Mouse (Mus musculus): Measurements from ENCODE around the gene Crip2.

The Crip2 gene

DNA sequence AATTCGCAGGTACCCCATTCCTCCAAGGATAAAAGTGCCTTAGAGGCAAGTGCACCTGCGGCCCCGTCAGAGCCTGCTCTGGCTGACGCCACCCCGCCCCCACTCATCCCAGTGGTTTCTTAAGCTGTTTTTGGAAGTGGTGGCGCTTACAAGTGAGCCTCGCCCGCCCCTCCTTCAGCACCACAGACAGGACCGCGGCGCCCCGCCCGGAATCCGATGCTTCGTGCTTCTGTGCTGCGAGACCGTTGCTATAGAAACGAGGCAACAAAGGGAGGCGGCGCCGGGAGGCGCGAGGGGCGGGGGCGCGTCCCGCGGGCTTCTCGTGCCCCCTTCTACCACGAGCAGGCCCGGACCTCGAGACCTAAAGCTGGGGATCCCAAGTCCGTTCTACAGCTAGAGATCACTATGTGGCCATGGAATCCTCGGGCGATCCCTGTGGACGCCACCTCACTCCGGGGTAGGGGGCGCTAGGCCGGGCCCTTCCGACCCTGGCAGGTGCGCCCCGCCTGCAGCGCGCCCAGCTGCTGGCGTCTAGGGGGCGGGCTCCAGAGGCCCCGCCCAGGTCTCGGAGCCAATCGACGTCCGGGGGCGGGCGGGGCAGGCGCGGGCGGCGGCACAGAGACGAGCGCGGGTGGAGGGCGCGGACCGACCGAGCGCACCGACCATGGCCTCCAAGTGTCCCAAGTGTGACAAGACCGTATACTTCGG, at the start of gene Crip2:
Gene Crip2, plus strand, starts transcription at position 329 of the 708 bp plus-strand sequence.
- peak; percentile 97 for DNase-seq (ENCODE audit: low spot score)

DNA sequence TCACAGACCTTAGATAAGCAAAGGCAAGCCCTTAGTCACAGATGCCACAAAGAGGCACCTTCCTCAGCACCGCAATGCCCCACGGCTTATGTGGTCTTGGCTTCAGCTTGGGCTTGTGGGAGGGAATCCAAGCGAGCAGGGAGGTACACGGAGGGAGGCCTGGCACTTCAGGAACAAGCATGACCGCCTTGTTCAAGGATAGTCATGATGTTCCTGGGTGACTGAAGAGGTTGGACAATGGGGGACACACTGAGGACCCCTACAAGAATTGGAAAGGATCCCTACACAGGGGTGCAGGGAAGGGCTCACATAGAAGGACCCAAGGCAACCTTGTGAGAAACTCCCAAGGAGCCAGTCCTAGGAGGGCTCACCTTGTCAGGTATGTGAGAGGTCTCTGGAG, 43.0 kb upstream of the Crip2 start:
- no peak for DNase-seq (ENCODE audit: low spot score)

DNA sequence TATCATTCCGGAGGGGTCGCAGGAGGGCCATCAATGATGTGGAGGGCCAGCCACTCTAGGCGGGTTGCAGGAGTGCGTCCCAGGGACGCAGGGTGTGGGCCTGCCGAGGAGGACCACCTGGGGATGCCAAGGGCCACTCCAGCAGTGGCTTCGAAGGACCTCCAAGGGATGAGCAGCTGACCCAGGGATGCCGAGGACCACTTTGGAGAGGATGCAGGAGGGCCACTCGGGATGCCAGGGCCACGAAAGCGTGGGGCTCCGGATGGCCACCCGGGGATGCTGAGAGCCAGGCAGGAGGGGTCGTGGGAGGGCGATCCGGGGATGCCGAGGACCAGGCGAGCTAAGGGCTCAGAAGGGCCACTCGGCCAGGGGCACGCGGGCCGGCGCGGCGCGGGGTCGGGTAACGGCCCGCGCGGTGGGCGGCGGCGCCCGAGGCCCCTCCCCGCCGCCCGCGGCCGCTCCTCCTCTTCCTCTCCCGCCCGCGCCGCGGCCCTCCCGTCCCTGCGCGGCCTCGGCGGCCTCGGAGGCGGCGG, 42.2 kb upstream of the Crip2 start, which contains the start of gene Mta1:
Gene Mta1, plus strand, starts transcription at position 530 of the 533 bp plus-strand sequence.
- peak; percentile 25 for DNase-seq (ENCODE audit: low spot score)

DNA sequence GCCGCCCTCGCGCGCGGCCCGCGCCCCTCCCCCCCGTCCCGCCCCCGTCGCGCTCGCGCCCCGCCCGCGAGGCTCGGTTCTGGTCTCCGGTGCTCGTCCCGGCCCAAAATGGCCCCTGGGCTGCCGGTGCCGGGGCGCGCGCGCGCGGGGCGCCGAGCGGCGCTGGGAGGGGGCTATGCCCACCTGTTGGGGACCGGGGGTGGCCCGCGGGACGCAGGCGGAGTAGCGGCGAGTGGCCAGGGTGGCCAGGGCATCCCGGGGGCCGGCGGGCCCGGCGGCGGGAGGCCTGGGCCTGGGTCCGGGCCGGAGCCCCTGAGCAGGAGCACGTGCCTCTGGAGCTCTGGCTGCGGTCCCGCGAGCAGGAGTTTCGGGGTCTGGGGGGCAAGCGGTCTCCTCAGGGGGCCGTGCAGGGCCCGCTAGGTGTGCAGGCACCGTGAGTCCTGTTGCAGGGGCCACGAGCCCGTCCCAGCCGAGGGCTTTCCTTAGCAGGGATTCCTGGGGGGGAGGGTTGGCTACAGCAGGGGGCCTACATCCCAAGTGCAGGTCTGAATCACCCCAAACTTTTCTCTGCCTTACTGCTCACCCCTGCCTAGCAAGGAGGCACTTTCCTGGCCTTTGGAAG, 41.4 kb upstream of the Crip2 start:
- no peak for DNase-seq (ENCODE audit: low spot score)

DNA sequence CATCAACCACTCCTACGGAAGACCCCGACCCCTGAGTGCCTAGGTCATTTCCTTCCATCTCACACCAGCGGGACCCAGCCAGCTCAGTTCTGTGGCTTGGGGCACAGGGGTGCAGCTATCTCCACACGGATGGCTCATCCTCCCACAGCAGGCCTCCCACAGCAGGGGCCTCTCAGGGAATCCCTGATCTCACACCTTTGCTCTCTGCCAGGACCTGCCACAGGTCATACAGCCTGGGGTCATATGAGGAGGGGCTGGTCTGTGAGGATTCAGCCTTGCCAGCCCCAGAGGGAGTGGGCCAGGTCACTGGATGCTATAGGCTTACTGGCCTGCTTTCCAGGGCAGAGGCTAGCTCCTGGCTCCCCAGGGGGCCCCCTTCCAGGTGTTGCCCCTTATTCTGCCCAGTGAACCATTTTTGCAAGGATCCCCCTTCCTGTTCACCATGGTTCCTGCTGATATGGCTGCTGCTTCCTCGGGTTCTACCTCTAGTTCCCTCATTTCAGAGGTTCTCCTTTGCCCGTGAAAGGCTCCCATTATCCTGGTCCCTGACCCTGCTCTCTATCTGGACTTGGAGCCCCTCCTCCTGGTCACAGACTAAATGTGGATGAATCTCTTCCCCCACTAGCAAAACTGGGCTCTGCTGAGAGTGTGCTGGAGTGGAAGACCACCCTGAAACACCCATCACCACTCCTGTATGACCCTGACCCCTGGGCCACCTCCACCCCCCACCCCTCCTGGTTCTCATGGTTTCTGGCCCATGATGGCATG, 40.4 kb upstream of the Crip2 start:
- no peak for DNase-seq (ENCODE audit: low spot score)

DNA sequence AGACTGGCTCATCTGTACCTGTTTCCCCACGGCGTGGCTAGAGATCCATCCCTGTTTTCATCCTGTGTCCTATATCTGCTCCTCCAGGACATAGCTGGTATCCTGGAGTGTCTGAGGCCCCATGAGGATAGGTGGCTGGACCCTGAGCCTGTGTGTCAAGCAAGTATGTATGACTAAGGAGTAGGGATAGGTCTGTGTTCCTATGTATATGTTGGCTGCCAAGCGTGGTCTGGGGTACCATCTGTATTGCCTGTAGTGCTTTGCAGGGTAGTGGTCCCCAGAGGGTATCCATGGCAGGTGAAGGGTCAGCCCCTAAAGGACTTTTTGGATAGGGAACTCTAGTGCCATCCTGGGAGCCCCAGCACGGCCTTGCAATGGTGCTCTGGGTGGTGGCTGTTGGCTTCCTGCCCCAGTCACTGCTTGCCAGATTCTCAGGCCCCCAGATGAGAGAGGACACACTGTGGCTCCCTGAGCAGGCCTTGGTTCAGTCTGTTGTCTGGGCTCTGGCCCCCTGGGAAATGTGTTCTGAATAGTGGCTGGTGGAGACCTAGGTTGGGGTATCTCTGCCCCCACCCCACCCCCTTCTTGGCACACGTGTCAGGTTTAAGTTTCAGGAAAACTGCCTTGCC, 39.5 kb upstream of the Crip2 start:
- DNase-seq (ENCODE audit: low spot score): peak; percentile 32

DNA sequence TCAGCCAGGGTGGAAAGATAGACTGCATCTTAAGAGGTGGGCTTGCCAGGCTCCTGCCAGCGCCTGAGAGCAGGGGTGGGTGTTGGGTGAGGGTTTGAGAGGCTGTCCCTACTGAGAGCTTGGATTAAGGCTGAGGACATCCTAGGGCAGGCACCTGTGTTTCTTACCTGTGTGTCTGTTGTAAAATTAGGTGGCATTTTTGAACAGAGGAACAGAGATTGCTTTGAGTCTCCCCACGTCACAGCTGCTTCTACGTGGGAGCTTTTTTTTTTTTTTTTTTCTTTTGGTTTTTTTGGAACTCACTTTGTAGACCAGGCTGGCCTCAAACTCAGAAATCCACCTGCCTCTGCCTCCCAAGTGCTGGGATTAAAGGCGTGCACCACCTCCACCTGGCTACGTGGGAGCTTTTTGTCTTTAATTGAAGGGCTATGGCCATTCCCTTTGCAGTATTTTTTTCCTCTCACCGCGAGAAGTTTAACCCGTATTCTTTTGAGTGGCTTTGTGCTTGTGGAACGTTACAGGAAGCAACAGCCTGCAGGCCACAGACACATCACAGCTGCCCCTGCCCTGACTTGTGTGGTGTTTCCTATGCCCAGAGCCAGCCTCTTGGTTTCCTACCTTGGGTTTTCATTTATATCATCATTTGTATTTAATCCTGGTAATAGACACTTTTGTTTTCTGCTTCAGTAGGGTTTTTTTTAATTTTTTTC, 38.6 kb upstream of the Crip2 start:
- DNase-seq (ENCODE audit: low spot score): no peak

DNA sequence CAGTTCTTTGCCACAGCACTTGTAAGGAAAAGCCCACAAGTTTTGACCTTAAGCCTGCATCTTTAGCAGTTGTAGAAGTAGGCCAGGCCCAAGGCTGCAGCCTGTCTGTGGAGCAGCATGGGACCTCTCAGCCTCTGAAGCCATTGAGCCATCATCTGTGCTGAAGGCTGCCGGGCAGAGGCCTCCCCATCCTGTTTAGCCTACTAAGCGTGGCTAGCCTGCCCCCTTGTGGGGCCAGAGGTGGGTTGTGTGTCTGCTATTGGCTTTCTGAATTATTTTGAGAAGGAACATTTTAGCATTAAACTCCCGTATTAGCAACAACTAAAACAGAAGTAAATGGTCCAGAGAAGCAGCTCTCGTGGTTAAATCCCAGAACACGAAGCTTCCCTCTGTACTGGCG, 37.6 kb upstream of the Crip2 start:
- DNase-seq (ENCODE audit: low spot score): peak; percentile 60

DNA sequence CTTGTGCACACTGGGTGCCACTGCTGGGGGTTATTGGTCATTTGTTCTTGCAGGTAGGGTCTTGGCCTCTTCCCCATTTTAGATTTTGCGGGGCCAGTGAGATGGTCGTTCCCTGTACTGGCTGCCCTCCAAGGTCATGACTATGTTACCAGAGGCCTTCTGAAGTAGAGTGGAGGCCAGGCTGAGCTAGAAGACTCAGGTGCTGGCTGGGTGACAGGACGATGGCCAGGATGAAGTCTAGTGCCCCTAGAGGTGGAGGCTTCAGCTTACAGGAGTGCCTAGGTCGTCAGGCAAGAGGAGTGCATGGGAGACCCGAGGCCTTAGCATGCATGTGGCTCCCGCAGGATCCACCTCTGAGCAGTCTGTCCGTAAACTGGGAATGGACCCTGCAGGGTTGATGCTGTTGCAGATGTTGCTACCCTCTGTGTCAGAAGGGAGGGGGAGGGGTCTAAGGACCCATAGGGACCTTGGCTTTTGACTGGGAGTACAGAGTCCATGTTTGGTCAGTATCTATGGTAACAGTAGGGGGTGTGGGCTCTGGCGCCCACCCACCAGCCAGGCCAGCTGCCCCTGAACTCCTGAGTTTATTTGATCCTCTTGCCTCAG, 36.1 kb upstream of the Crip2 start:
- DNase-seq (ENCODE audit: low spot score): no peak

DNA sequence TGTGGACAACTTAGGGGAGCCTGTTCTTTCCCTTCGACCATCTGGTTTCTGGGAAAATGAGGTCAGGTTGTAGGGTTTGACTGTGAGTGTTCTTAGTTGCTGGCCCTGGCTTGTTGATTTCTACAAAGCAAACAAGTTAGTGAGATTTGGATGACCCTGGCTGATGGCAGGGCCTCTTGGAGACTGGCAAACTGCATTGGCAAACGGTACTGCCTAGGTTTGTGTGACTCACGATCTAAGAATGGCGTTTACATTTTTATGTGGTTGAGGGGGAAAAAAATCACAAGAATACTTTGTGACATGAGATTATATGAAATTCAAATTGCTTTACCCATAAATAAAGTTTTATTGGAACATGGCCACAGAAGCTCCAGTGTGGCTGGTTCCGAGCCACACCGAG, 33.6 kb upstream of the Crip2 start:
- peak; percentile 47 for DNase-seq (ENCODE audit: low spot score)

DNA sequence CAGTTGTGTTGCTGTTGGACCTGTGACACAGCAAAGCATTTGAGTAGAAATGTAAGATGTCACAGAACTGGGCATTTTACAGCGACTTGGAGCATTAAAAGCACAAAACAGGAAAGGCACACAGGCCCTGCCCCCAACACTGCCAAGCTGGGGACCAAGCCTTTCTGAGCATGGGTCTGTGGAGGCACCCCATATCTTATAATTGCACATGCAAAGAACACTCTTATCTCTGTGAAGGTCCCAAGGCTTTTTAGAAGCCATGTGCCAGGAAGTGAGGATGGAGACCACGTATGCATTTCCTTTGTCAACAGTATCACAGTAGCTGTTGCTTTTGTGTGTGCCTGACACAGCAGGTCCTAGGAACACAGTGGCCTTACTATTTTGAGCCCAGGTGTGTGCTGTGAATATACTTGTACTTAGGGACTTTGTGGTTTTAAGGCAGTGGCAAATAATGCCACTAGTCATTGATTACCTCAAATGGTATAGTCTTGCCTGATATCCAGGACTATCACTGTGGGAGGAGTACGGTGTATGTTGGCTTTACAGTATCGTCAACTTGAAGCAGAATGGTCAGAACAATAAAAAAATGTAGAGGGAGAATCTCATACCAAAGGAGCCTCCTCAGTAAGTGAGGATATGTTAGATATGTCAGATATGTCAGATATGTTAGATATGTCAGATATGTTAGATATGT, 32.5 kb upstream of the Crip2 start:
- DNase-seq (ENCODE audit: low spot score): no peak

DNA sequence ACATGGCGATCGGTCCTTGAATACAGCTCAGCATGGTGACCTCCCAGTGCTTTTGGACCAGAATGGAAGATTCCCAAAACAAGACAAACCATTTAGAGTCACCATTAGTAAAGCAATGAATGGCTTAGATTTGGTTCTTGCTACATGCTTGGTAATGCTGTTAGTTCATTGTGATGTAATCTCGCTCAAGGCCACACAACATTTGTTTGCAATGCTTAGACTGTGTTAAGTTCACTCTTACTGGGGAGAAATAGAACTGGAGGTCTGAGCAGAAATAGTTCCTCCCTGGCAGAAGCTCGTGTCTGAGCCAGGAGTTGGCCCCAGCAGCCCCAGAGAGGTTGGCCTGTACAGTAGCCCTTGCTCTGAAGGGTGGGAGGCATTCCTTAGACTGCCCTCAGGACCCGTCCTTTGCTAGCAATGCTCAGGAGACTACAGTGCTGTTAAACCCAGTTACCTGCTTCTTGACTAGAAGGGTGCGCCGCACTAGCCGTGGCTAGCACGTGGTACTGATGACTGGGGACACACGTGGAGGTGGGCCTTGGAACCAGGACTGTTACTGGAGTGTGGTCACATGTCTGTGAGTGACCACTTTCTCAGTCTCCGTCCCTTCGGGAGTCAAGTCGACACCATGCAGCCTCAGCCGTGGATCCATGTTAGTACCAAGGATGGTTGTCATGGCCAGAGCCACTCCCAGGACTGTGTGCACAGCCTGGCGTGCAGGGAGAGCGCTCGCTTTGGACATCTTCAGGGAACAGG, 31.3 kb upstream of the Crip2 start:
- DNase-seq (ENCODE audit: low spot score): no peak

DNA sequence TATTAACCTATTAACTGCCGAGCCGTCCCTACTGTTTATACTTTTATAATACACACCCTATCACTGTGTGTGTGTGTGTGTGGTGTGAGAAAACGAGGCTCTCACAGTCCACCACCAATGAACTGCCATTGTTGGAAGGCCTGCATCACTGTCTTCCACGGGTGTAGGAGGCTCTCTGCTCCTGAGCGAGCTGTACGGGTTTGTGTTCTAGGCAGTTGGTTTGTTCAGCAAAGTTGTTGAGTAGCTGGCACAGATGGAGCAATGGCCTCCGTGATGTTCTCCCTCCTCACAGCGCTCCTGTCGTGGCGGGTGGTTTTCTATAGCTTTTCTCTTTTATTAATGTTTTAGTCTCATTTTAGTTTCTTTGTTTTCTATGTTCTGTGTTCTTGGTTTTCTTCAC, 30.2 kb upstream of the Crip2 start:
- DNase-seq (ENCODE audit: low spot score): no peak

DNA sequence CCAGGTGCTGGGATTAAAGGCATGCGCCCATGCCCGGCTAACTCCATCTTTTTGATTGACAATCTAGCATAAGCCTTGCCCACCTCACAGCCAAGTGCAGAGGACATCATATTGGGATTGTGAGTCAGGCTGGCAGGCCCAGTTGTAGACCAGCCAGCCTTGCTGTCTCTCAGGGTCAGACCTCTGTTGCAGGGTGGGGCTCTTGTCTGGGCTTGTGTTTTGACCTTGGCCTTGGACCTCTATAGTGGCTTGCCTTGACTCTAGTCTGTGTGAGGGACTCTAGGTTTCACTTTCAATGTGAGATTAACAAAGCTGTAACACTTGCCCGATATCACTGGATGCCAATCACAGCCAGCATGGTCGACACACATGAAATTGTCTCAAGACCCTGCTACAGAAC, 25.9 kb upstream of the Crip2 start:
- DNase-seq (ENCODE audit: low spot score): no peak

DNA sequence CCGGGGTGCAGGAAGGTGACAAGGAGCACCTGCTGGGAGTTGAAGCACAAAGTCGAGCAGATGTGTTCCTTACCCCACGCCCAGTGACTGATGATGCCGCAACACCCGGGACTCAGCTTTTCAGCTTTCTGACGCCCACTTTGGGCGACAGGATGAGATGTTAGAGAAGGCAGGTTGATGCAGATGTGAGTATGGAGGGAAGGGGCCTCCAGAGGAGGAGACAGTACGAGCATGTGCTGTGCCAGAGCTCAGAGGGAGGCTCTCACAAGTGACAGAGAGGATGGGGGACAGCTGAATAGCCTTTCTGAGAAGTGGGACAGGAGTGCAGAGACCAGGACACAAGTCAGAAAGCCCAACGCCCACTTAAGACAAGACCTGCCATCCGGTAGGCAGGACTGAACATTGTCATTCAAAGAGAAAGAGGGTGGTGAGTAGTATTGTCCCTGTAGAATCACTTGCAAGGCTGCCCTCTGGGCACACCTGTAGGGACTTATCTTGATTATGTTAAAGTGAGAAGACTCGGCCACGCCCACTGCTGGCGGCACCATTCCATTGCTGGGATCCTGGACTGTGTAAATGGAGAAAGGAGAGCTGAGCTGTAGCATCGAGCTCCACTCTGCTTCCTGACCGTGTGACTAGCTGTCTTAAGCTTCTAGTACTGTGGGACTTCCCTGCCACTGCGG, 25.0 kb upstream of the Crip2 start:
- DNase-seq (ENCODE audit: low spot score): no peak

DNA sequence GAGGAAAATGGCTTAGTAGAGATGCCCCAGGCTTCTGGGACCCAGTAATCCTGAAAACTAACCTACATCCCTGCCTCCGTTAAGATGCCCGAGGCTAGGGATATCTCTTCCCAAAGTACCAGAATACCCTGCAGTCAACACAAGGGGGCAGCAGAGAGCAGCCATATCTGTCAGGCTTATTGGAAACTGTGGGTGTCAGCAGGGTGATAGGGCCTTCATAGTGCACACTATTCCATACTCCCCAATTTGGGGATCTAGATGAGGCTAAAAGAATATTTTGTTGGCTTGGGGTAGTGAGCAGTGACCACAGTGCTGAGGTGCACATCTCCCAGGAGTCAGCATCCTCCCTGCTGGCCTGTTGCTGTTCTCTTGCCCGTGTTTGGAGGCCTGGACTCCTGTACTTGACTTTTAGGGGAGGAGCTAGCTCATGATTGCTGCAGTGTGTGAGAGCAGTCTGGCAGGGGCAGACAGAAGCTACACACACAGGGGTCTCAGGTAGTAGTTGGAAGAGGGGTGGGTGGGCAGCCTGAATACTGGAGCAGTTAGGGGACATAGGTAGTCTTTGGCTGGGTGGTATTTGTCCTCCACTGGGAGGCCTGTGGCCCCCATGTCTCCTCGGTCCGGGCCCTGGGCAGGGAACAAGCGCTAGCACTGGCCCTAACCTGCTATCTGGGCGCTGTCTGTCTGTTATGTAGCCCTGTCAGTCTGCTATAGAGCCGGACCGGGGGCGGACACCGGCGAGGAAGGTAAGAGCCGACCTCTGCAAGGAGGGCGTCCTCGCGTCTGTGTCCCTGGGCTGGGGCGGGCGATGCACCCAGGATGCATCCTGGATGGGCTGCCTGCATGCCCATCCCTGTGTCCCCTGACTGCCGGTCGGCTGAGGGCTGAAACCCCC, 20.3 kb upstream of the Crip2 start:
- DNase-seq (ENCODE audit: low spot score): peak; percentile 87

DNA sequence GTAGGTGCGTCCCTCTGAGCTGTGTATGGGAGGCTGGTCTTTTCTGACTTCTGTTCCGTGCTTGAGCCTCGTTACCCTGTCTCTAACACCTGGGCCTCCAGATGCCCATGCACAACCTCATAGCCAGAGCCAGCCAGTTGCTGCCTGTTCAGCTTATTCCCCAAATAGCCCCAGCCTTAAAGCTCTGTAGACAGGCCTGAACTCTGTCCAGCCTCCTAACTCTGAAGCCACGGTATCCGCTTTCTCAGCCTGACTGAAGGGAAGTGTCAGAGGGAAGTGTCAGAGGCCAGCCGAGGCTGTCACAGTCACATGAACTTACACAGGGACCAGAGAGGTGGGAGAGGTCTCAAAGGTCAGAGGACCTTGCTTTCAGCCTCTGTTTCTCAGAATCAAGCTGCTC, 15.3 kb upstream of the Crip2 start:
- DNase-seq (ENCODE audit: low spot score): no peak

DNA sequence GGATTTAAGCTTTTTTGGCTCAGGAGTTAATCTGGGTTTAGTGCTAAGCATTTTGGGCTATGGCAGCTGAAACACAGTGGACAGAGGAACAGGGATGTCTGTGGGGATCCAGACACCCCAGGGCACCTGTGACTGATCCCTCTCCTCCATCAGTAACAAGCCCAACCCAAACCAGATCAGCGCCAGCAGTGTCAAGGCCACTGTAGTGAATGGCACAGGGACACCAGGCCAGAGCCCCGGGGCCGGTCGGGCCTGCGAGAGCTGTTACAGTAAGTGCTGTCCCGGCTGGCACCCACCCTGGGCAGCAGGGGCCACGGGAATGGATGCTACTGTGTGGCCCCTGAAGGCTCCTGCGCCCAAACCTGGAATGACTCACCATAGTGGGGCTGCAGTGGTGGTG, 9.3 kb upstream of the Crip2 start:
- DNase-seq (ENCODE audit: low spot score): no peak

Measured in lung, postnatal 25 days (tissue).